Mouse (Mus musculus) left cerebral cortex, postnatal 36 days (tissue): ENCODE results near the gene Aadac. TPM values are rescaled to one million over a fixed set of nuclear protein-coding genes. Genes with fewer than 3 reads are reported as not detected.

Experiments
- DNase-seq, 2 experiments: peaks; one replicate each; pipeline ENCODE4 v3.0.0; 2021 to 2022; ENCODE audit warnings: low spot score in 2 of 2, mixed read lengths in 1 of 2
- intact Hi-C: fragments of 180-260 bp; cut with DNase I; formaldehyde crosslinking; loops from one replicate; pipeline ENCODE4 v1.15.1; 2025
- total RNA-seq, 2 experiments: library from RNA; stranded (reverse); gene quantifications; 2 replicates each; pipeline ENCODE4 v1.2.3; 2021

The Aadac gene
- total RNA-seq: not detected

- intact Hi-C loops: no loop called here
- no peak for DNase-seq
Measured at GRCm38 (mm10) chr3:60025417-60025816, at the start of gene Aadac. Gene Aadac, plus strand, starts transcription at chr3:60025717.

- intact Hi-C loops: no loop called here
- DNase-seq: no peak
Measured at GRCm38 (mm10) chr3:60003622-60004021, 21.9 kb upstream of the Aadac start.

- intact Hi-C loops: no loop called here
- no peak for DNase-seq
Measured at GRCm38 (mm10) chr3:60006443-60006842, 19.1 kb upstream of the Aadac start, which contains the start of gene Aadacl2. Gene Aadacl2, plus strand, starts transcription at chr3:60006743.

GRCm38 (mm10) chr3:60031511-60031910 is 6.0 kb downstream of the Aadac start:
- intact Hi-C loops: no loop called here
- no peak for DNase-seq

- intact Hi-C loops: no loop called here
- no peak for DNase-seq
Measured at GRCm38 (mm10) chr3:60046221-60046913, 20.9 kb downstream of the Aadac start.

- intact Hi-C loops: no loop called here
- DNase-seq: no peak
Measured at GRCm38 (mm10) chr3:60053231-60053927, 27.9 kb downstream of the Aadac start.

- intact Hi-C loops: no loop called here
- no peak for DNase-seq
Measured at GRCm38 (mm10) chr3:60053931-60054330, 28.4 kb downstream of the Aadac start.

GRCm38 (mm10) chr3:60056451-60056850 is 30.9 kb downstream of the Aadac start:
- no peak for DNase-seq
- intact Hi-C loops: loop anchor here (2.0 to 5.0 kb wide), 2 partner anchors 184 to 736 kb away; no protein-coding TSS in a partner anchor

- intact Hi-C loops: loop anchor here (2.0 to 5.0 kb wide), 2 partner anchors 185 to 736 kb away; no protein-coding TSS in a partner anchor
- no peak for DNase-seq
Measured at GRCm38 (mm10) chr3:60057070-60057808, 31.7 kb downstream of the Aadac start.

- intact Hi-C loops: loop anchor here (2.0 to 5.0 kb wide), 2 partner anchors 185 to 737 kb away; no protein-coding TSS in a partner anchor
- DNase-seq: no peak
Measured at GRCm38 (mm10) chr3:60057809-60058082, 32.2 kb downstream of the Aadac start.

- intact Hi-C loops: no loop called here
- DNase-seq: no peak
Measured at GRCm38 (mm10) chr3:60078883-60079415, 53.4 kb downstream of the Aadac start.

- no peak for DNase-seq
- intact Hi-C loops: no loop called here
Measured at GRCm38 (mm10) chr3:60080572-60080971, 55.1 kb downstream of the Aadac start.

GRCm38 (mm10) chr3:60081648-60082047 is 56.1 kb downstream of the Aadac start, which contains the start of gene Sucnr1:
Gene Sucnr1, plus strand, starts transcription at chr3:60081869.
- intact Hi-C loops: no loop called here
- DNase-seq: no peak

GRCm38 (mm10) chr3:60082746-60083145 is 57.2 kb downstream of the Aadac start:
- DNase-seq: no peak
- intact Hi-C loops: no loop called here

- no peak for DNase-seq
- intact Hi-C loops: no loop called here
Measured at GRCm38 (mm10) chr3:60085729-60086128, 60.2 kb downstream of the Aadac start.

Other genes starting within 250 kb of the Aadac start
- not detected for gene Gm8298, start 164.7 kb upstream of the Aadac start, total RNA-seq
- gene C130079G13Rik, start 100.5 kb upstream of the Aadac start, total RNA-seq: not detected
- not detected for gene Aadacl2, start 19.0 kb upstream of the Aadac start, total RNA-seq
- gene Sucnr1, start 56.2 kb downstream of the Aadac start, total RNA-seq: not detected